25 mouse cellular contexts compared by ENCODE assay signal in the genomic region with DNA sequence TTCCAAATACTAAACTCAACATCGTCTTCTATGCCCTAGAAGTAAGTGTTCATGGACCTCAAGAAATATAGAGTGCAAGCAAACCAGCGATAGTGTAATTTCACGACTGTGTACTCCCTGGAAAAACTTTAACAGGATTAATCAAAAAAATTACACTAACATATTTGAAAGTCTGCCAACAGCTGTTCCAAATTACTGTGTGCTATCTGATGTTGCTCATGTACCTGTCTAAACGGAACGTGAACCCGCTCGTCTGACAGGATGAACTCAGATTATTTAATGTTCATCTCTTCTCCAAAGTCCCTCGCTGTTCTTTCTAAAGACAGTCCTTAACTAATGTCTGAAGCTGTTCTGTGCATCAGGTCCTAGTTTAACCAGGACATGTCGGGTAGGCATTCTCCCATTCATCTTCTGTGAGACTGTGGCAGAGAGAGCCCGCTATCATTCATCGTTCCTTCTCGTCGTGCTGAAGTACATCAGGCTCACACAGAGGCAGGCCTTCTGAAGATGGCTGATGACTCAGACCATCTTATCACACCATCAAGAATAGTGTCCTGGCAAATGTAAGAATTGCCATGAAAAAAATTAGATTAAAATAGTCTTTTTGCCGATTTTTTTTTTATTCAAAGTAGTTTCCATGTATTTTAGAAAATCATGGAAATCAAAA.
DNase-seq lines count a peak whose midpoint lies in the region; ATAC-seq and TF ChIP-seq lines count a peak whose summit lies in the region.
"Had no signal": no experiment of that assay in that cellular context is flagged by ENCODE, and none has a peak within 500 bp of the region (broad histone marks: within the 10 kb centered on the region; RNA-seq: fewer than 3 reads in every experiment).

No protein-coding gene starts in this region.

- H3K9me3 ChIP-seq in limb, embryonic 14.5 days (ENCODE audit: control insufficient read depth, low read length): no peaks in the 10 kb centered on the region
- H3K9me3 ChIP-seq in limb, embryonic 10.5 days (replicated peaks): no peaks in the 10 kb centered on the region
- H3K9me3 ChIP-seq in intestine, postnatal 0 days (ENCODE audit: control insufficient read depth): no peaks in the 10 kb centered on the region
- H3K9me3 ChIP-seq: embryonic facial prominence, embryonic 12.5 days; forebrain, embryonic 12.5 days; heart, embryonic 10.5 days; hindbrain, embryonic 12.5 days had no signal

- no peak for TF ChIP-seq POLR2A in limb, embryonic 14.5 days (IDR thresholded peaks at IDR 0.05; ENCODE audit: borderline replicate concordance, extremely low read depth, insufficient read depth, insufficient read length)

- H3K4me1 ChIP-seq in limb, embryonic 14.5 days (ENCODE audit: control insufficient read depth, insufficient read depth, low read length): peaks cover 27% of the 10 kb centered on the region
- H3K4me1 ChIP-seq in limb, embryonic 10.5 days: peaks cover 22% of the 10 kb centered on the region
- H3K4me1 ChIP-seq in intestine, postnatal 0 days (replicated peaks; ENCODE audit: control insufficient read depth, insufficient read depth, low read length): peaks cover 10% of the 10 kb centered on the region; the same call in 1 of the 2 replicates

- H3K9ac ChIP-seq in limb, embryonic 14.5 days (ENCODE audit: low read depth, low read length, severe bottlenecking): no peak overlapping the region
- H3K9ac ChIP-seq in intestine, postnatal 0 days (ENCODE audit: low read depth, low read length): no peak overlapping the region
- H3K9ac ChIP-seq: embryonic facial prominence, embryonic 12.5 days; forebrain, embryonic 12.5 days; hindbrain, embryonic 12.5 days had no signal

- no peak overlapping the region for H3K27ac ChIP-seq in limb, embryonic 14.5 days (replicated peaks; ENCODE audit: low read depth, low read length)
- no peak overlapping the region for H3K27ac ChIP-seq in limb, embryonic 10.5 days
- H3K27ac ChIP-seq in intestine, postnatal 0 days (ENCODE audit: low read depth, low read length): no peak overlapping the region
- H3K27ac ChIP-seq: embryonic facial prominence, embryonic 12.5 days; forebrain, embryonic 12.5 days; heart, embryonic 10.5 days; hindbrain, embryonic 12.5 days had no signal

- DNase-seq in frontal cortex, postnatal 36 days (ENCODE audit: low spot score in 2 of 2): no peak
- DNase-seq in limb, embryonic 14.5 days (ENCODE audit: low spot score): peak; percentile 58
- no peak for DNase-seq in limb, embryonic 10.5 days (ENCODE audit: low spot score)
- DNase-seq in 416B (ENCODE audit: low read depth): peak; percentile 69
- DNase-seq in brain, adult 2 months (ENCODE audit: low read depth, low spot score): peak; percentile 61
- no peak for DNase-seq in adrenal gland, adult 2 months
- DNase-seq: adrenal gland, postnatal 25 days; cerebellum, adult 2 months; cerebellum, postnatal 10 days; embryo, embryonic 11 days; gastrocnemius, adult 2 months; gastrocnemius, postnatal 25 days; heart, postnatal 10 days; heart, postnatal 4 days had no signal

- H3K36me3 ChIP-seq in limb, embryonic 14.5 days (ENCODE audit: control insufficient read depth, insufficient read depth, low read length): peaks cover 28% of the 10 kb centered on the region
- H3K36me3 ChIP-seq in limb, embryonic 10.5 days: peaks cover 47% of the 10 kb centered on the region
- peaks cover 9% of the 10 kb centered on the region for H3K36me3 ChIP-seq in intestine, postnatal 0 days (ENCODE audit: control insufficient read depth, insufficient read depth)

- no peaks in the 10 kb centered on the region for H3K27me3 ChIP-seq in limb, embryonic 14.5 days (ENCODE audit: control insufficient read depth, insufficient read depth, low read length)
- H3K27me3 ChIP-seq in limb, embryonic 10.5 days (ENCODE audit: low read depth, poor library complexity, severe bottlenecking): no peaks in the 10 kb centered on the region; the same call in 1 of the 2 replicates
- H3K27me3 ChIP-seq in intestine, postnatal 0 days (replicated peaks; ENCODE audit: control insufficient read depth, insufficient read depth, low read length): no peaks in the 10 kb centered on the region
- H3K27me3 ChIP-seq: embryonic facial prominence, embryonic 12.5 days; forebrain, embryonic 12.5 days; hindbrain, embryonic 12.5 days; Patski had no signal

- H3K4me2 ChIP-seq in limb, embryonic 14.5 days (replicated peaks; ENCODE audit: low read depth, low read length, severe bottlenecking): no peak overlapping the region
- no peak overlapping the region for H3K4me2 ChIP-seq in intestine, postnatal 0 days (replicated peaks; ENCODE audit: low read depth)
- H3K4me2 ChIP-seq: embryonic facial prominence, embryonic 12.5 days; forebrain, embryonic 12.5 days; hindbrain, embryonic 12.5 days had no signal

- peak; percentile 76 for ATAC-seq in frontal cortex, adult (ENCODE audit: low TSS enrichment)
- no peak for ATAC-seq in limb, embryonic 14.5 days (ENCODE audit: low FRiP score, low read depth)
- ATAC-seq in intestine, postnatal 0 days: no peak
- ATAC-seq: activated CD4-positive, CD25-positive, alpha-beta regulatory T cell, adult 4 months; forebrain, embryonic 16.5 days; hindbrain, embryonic 16.5 days; inflammation-experienced regulatory T-cells, adult 6 months; Patski had no signal

- WGBS in limb, embryonic 14.5 days: 66% methylated on average over 14 of the region's 14 CpGs
- WGBS in limb, embryonic 10.5 days: 74% methylated on average over 14 of the region's 14 CpGs
- 76% methylated on average over 14 of the region's 14 CpGs for WGBS in intestine, postnatal 0 days

- no peak overlapping the region for H3K4me3 ChIP-seq in limb, embryonic 14.5 days (replicated peaks; ENCODE audit: low read length)
- no peak overlapping the region for H3K4me3 ChIP-seq in limb, embryonic 10.5 days
- no peak overlapping the region for H3K4me3 ChIP-seq in intestine, postnatal 0 days (ENCODE audit: low read depth, low read length)
- H3K4me3 ChIP-seq: embryonic facial prominence, embryonic 12.5 days; forebrain, embryonic 12.5 days; gastrocnemius, adult 2 months; heart, embryonic 10.5 days; hindbrain, embryonic 12.5 days had no signal

- no peak for TF ChIP-seq CTCF in intestine, postnatal 0 days (IDR thresholded peaks at IDR 0.05; ENCODE audit: low read depth)

Comparison
In these comparisons a context has a peak if more than half of its experiments do, and no peak if none do; other contexts are left out.
1. DNase-seq: peak in limb, embryonic 14.5 days (single experiment), 416B (single experiment) and brain, adult 2 months (single experiment); none in frontal cortex, postnatal 36 days (0 of 2), limb, embryonic 10.5 days (single experiment) and adrenal gland, adult 2 months (single experiment).